Mouse (Mus musculus): ENCODE measurements around the gene Gabbr2. TPM values are rescaled to one million over a fixed set of nuclear protein-coding genes. Genes with fewer than 3 reads are reported as not detected.

Gabbr2 gene
- total RNA-seq, 4 experiments from 2014 or later, result 0.05 to 0.17 TPM; not detected in 2

DNA sequence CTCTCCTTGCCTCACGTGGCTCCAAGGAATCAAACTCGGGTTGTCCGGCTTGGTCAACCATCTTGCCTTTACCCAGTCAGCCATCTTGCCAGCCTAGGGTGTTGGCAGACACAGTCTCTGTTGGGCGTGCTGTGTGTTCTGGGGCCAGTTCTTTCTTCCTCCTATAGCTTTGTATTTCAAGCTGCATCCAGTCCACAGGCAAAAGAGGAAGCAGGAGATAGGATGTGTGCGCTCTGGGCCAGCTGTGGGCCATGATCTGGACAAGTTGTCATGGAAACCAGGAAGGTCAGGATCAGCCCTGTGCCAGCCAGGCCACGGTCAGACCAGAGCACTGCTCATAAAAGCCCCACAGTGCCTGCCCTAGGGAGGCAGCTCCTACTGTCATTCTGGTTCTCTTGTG lies 74.9 kb downstream of the Gabbr2 start:
- DNase-seq (ENCODE audit: low spot score in 2 of 2), result no peak

DNA sequence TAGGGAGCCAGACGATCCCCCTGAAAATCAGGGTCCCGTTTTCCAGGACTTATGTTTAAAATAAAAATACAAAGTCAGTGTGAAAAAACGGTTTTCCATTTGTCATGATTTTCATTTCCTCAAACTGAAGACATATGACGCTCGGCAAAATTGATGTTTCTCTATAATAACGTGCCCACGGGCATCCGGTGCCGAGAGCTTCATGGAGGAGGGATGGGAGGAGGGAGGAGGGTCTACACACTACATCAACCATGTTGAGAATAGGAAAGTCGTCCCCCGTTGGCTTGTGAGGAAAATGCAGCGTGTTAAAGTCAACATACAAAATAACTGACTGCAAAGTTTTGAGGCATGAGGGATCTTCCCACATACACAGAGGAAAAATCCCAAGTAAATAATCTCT lies 75.7 kb downstream of the Gabbr2 start:
- no peak for DNase-seq (ENCODE audit: low spot score in 2 of 2)

DNA sequence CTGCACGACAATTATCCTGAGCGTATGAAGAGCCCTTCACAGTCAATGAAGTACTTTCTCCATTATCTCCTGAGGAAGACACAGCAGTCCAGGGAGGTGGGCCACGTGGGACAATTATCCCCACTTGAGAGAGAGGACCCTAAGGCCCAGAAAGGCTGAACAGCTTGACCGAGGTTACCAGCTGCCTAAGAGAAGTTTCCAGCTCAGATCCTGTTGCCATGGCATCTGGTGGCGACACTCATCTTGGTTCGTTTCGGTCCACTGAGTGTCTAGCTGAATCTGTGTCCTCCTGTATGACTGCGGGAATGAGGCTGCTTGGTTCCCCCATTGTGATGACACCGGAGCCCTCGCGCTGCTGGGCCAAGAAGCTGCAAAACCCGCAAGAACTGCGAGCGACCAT lies 76.2 kb downstream of the Gabbr2 start:
- no peak for DNase-seq (ENCODE audit: low spot score in 2 of 2)

DNA sequence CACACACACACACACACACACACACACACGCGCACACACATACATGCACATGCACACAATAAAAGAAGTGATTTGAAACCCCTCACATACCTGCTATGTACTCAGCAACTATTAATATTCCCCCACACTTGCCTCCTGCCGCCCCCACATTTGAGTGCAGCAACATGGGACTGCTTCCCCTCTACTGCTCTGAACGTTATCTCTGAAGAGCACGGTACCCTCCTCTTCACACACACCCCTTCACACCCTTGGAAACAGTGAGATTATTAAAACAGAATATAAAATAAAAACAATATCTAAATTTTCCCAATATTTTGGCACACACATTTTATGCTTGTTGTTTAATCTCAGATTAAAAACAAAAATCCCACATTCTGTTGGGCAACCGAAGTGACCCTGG lies 77.1 kb downstream of the Gabbr2 start:
- DNase-seq (ENCODE audit: low spot score in 2 of 2), result no peak

DNA sequence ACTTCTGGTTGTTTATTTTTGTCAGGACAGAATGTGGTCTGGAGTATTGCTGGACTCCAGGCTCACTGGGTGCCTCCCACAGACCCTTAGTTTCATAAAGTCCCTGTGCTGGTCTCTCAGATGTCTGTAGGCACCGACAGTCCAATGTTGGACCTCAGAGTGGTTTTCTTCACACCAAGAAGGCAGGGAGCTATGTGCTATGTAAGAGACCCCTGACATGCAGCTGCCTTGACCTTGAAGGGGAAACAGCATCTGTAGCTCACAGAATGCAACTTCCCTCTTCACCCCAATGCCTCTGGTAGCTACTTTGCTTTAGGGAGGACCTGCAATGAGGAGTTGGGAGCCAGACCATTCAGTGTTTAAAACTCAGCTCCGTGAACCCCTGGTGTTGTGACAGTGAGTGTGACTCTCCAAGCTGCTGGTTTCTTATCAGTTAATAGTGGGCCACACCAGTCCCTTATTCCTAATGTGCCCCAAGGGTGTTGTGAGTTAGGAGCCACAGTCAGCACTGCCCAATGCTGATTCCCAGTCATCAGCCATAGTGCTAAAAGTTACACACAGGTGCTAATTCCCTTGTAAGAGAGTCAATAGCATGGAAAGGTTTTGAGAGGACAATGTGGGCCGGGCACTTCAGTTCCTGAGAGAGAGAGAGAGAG lies 85.5 kb downstream of the Gabbr2 start:
- DNase-seq (ENCODE audit: low spot score in 2 of 2), result no peak

DNA sequence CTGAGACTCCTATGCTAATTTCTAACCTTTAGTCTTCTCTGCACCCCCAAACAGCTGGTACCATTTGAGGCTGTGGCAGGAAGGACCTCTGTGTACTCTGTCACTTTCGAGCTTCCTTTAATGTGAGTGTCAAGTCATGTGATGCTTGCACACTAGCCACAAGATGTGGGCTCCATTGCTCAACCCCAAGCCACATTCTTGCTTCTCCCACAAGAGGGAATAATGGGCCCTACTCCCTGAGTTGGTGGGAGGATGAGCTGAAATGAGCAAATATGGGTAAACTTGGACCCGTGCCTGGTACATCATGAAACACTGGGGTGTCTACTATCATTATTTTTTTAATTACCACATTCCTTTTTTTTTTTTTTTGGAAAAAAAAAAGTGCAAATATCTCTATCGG lies 86.5 kb downstream of the Gabbr2 start:
- no peak for DNase-seq (ENCODE audit: low spot score in 2 of 2)

DNA sequence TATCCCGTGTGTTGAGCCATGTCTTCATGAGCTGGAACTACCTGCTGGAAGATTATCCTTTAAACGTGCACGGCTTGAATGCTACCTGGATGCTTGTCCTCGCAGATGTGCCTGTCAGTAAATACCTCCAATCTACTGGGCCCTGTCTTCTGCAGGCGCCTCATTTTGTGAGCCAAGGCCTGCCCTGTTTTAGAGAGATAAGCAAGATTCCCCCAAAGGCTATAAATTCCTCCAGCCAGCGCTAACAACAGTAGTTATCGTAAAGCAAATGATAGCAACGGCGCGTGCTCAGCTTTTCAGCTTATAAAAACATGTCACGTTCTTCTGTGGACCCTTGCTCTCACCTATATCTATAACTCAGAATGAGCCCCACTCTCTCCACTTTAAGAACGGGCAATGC lies 87.5 kb downstream of the Gabbr2 start:
- no peak for DNase-seq (ENCODE audit: low spot score in 2 of 2)

DNA sequence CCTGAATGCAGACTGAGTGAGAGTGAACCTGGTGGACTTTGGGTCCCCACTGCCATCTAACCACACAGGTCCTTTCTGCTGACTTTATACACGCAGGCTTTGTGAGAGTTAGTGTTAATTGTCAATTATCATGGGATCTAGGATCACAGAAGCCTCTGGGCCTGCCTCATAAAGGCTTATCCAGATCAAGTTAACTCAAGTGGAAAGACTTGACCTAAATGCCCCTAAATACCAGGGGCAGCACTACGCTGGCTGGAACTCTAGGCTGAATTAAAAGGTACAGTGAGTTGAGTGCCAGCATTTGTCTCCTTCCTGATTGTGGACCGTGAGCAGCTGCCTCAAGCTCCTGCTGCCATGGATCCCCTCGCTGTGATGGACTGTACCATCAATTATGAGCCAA lies 93.1 kb downstream of the Gabbr2 start:
- no peak for DNase-seq (ENCODE audit: low spot score in 2 of 2)

DNA sequence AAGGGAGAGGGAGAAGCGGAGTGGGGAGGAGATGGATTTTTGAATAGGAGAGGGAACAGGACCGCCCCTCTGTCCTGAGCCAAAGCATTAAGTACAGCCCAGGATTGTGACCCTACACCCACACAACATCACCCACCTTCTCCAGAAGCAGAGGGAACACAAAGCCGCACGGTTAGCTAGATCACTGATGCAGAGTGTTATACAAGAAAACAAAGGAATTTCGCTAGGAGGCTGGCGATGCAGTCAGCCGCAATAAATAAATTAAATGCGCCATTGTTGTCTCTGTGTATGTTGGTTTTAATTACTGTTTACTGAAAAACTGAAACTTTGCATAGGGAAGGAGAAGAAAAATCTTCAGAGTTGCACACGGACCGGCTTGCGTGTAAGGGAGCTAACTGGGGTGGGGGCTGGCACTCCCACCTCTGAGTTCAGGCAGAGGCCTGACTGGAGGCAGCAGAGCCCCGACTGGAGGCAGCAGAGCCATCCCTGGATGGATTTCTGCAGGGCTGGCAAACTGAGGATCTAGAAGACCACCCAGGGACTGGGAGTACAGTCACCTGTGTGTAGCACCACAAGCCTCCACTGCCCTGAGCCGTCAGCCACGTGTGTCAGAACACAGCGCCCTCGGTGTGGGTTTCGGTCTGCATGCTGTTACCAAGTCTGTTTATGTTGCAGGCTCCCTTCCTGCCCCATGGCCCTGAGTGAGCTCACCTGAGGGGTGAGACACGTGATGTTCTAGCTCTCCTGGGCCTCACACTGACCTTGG lies 93.9 kb downstream of the Gabbr2 start:
- DNase-seq (ENCODE audit: low spot score in 2 of 2), result no peak

DNA sequence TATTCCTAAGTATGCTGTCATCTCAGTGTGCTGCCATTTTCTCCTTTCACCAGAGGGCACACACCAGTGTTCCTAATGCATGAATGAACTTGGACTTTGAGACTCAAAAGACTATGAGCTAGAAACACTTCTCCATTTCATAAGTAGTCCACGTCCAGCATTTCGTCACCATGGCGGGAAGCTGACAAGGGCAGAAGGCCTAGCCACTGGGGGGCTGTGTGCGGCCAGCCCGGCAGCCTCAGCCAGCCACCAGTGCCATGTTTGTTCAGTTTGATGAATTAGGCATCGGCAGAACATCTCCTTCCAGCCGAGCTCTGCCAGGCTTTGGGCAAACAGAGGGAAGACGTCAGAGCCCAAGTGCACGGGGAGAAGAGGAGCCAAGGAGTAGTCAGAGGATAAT lies 97.5 kb downstream of the Gabbr2 start:
- DNase-seq (ENCODE audit: low spot score in 2 of 2), result no peak

DNA sequence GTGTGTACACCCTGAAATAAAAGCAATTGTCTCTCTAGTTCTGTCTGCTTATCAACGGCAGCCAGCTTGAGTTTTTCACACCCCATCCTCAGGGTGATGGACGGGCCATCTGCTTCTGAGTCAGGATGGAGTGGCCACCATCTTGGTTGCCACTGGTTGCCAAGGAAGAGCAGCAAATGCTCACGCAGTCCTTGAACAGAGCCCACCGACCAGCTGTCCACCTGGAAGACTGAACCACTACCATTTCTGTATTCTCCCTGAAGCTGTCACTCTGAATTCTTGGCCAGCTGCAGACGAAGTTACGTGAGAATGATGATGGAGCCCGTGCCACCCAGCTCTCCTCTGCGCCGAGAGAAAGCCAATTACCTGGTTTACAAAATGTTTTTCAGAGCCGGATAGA lies 102.5 kb downstream of the Gabbr2 start:
- DNase-seq (ENCODE audit: low spot score in 2 of 2), result no peak

DNA sequence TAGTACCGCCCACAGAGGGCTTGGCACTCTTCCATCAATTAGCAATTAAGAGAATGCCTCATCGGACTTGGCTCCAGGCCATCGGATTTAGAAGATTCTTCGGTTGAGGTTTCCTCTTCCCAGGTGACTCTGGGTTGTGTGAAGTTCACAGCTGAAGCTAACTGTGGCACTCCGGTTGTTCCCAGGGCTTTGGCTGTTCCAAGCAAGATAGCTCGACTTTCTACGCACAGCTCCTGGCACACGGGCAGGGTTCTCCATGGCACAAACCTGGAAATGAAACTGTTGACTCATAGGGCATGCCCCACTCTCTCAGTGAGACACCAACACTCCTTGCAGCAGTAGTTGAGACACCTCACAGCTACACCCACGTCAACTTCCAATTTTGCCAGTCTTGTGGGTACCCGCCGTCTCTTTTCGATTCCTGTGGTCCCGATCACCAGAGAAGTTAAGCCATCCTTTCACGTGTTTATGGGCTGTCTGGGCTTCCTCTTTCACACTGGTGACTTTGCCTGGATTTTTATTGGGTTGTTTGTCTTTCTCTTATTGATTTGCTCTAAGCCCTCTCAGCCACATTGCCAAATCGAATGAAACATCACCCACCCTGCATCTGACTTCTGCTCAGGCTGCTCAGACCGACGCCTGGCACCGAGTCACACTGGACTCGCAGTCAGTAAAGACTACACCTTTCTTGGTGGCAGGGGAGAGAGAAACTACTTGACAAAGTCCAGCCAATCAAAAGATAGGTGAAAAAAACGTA lies 105.9 kb downstream of the Gabbr2 start:
- DNase-seq (ENCODE audit: low spot score in 2 of 2), result no peak

DNA sequence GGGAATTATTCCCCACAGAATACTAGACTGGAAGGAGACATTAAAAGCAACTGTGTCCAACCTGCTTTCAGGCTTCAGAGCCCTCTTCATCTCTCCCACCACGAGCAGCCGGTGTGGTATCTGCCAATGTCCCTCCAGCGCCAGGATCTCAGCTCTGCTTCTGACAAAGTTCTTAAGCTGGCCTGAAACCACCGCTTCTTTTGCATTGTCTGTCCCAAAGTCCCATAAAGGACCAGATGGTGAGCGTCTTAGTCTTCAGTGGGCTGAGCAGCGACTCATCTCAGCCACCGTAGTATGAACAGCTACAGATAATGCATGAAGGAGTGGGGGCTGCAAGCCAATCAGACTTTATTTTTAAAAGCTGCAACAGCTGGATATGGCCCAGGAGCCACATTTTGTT lies 107.5 kb downstream of the Gabbr2 start:
- no peak for DNase-seq (ENCODE audit: low spot score in 2 of 2)

DNA sequence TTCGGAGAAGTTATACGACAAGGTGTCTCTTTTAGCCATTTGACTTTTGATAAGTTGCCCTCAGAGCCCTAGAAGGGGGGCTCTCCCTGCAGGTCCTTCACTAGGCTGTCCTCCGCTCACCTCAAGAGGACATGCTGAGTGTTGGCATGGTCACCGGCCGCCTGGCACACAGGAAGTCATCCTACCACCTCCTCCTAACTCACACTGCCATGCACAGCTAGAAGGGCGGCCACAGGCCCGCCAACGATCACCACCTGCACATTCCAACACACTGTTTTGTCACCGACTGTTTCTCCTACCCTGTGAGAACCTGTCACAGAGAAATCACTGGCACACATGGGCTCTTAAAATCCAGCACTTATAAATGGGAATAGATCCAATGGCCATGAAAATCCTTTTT lies 108.1 kb downstream of the Gabbr2 start:
- no peak for DNase-seq (ENCODE audit: low spot score in 2 of 2)

DNA sequence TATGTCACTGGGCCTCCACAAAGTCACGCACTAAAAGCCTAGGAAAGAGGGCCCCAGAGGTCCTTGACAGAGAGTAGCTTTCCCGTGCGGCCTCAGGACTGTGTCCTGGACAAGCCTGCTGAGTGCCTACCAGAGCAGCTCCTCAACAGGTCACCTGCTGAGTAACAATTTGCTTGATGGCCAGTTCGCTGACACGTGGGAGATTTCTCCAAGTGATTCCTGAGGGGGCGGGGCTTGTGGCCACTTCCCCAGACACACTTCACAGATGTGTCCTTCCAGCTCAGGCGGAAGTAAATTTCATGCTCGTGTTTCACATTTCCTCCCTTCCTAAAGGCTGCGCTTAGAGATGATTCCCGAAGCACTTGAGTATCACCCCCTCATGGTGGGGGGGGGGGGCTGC lies 108.6 kb downstream of the Gabbr2 start:
- DNase-seq (ENCODE audit: low spot score in 2 of 2), result no peak

DNA sequence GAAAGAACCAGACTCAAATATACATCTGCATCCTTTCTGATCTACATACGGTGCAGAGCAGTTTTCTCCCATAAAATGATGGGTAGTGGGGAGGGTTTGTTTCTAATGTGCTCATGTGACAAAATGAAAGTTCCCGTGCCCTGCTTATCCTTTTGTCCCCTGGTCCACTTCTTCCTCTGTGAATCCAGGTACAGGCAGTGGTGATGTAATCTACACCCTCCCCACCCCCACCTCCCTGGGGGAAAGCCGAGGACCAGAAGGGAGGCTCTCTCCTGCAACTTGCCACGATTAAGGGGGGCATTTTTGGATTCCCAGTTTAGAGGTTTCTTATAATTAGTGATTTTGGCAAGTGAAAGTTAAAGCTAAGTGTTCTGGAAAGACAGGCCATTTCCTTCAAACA lies 110.4 kb downstream of the Gabbr2 start:
- DNase-seq (ENCODE audit: low spot score in 2 of 2), result no peak

DNA sequence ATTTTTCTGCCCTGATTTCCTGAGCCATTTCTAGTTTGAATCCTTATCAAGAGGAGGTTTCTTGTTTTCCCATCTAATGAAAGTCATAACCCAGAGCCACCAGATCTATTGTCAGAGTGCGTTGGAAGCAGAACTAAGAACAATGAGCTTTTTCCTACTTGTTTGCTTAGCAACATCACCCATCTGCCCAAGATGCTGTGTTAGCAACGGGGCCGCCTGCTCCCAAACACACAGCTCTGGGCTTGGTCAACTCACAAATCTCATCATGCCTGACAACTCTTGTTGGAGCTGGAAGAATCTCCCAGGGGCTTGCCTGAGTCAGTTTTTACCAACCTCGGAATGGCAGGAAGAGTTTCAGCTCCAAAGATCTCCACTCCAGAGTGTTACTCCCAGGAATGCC lies 111.7 kb downstream of the Gabbr2 start:
- DNase-seq (ENCODE audit: low spot score in 2 of 2), result no peak

DNA sequence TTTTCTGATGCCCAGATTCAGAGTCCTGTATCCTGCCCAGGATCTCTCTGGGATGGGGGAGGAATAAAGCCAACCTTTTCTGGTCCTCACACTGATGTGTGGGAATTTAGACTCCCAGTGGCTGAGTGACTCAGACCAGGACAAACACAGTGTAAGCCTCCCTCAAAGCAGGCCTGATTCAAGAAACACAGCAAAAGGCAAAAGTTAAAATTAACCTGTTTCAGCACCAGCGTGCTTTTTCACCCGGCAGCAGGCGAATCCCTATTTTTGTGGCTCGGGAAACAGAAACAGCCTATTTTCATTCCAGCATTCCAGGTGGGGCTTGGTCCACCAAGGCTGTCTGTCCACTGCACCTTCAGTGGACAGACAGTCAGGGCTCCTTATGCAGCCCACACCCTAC lies 118.9 kb downstream of the Gabbr2 start:
- no peak for DNase-seq (ENCODE audit: low spot score in 2 of 2)

DNA sequence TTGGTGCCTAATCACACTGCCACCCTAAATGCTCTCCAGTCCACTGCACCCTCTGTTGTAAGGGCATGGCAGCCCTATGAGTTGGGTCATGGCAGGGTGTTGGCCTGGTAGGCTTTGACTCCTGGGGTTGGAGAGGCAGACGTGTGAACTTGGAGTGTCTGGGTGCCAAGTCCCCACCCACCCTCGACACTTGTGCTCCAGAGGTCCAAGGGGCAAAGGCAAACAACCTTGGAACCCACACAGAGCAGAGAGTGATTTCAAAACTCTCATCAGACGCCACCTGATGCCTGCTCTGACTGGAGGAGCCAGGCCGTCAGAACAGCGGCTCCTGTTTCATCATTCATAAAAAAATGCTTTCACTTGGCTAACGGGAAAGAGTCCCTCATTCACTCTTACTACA lies 121.5 kb downstream of the Gabbr2 start:
- DNase-seq (ENCODE audit: low spot score in 2 of 2), result no peak

DNA sequence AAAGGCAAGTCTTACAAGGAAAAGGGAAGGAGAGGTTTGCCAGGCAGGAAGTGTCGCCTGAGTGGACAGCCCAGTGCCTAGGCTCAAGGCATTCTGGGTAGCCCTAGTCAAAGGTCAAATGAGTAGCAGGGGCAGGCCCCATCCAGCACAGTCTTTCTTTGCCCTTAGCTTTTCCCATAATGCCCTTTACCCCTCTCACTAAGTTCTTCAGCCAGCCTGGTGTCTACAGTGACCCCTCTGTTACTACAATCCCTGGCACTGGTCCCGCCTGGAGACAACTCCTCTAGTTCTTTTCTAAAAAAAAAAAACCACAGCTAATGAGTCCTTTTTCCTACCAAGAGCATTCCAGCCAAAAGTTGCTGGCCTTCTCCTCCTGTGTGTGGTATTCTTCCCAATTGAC lies 122.3 kb downstream of the Gabbr2 start:
- DNase-seq (ENCODE audit: low spot score in 2 of 2), result no peak

DNA sequence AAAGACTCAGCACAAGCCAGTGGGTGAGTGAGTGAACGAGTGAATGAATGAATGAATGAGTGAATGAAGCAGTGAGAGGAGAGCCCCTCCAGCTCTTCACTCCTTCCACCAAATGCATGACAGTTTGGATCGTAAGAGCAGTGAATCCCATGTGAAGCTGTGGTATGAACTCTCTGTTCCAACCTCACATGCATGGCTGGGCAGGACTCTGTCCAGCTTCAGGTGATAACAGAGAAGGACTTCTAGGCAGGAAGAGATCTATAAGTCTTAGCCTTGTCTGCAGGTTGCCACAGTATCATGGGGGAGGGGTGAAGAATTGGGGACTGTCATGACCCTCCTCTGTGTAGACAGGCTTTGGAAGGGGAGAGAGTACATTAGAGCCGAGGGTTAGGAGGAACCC lies 122.8 kb downstream of the Gabbr2 start:
- DNase-seq (ENCODE audit: low spot score in 2 of 2), result no peak

DNA sequence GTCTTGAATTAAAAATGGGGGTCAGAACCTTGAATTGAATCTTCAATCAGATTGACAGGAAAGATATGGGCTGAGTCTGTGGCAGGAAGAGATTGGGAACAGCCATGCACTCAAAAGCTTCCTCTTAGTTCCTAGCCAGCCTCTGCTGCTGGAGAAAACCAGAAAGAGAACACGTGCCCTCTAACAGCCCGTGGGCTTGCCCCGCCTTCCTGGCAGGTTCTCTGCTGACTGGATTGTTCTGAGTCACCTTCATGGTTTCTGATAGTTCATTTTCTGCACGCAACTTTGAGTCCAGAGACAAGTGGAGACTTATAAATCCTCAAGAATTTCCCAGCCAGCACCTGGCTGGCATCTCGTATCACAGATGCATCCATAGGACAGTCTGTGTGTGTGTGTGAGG lies 123.5 kb downstream of the Gabbr2 start:
- DNase-seq (ENCODE audit: low spot score in 2 of 2), result no peak

DNA sequence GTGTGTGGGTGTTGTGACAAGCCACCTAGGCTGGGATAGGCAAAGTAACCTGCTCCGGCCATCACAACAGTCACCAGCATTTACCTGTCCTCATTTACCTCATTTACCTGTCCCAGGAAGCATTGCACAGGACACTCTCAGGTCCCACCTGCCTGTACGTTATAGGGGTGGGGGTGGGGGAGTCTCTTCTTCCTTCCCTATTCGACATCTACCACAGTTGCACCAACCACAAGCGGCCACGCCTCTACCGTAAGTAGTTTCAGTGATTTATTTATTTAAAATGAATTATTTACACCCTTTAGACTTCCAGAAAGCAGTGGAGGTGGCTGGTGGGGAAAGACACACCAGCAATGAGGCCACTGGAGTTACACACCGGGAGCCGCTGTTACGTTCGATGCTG lies 123.9 kb downstream of the Gabbr2 start:
- no peak for DNase-seq (ENCODE audit: low spot score in 2 of 2)

Data from gastrocnemius, adult 8-10 months (tissue).